Mouse (Mus musculus) cerebellum, postnatal 36 days (tissue): ENCODE data around the gene Tuba3b.

Experiments used
- DNase-seq, 2 experiments: peaks; one replicate each; pipeline ENCODE4 v3.0.0; 2021 to 2022; ENCODE audit warnings: mixed read lengths in 2 of 2

Gene Tuba3b

GRCm38 (mm10) chr6:145669596-145670071 is 54.1 kb downstream of the Tuba3b start:
- DNase-seq, result peak; percentile 49 to 69
